Mouse (Mus musculus) liver, embryonic 11.5 days (tissue): ENCODE measurements around the gene Fam83e. TPM values are rescaled to one million over a fixed set of nuclear protein-coding genes. Genes with fewer than 3 reads are reported as not detected.
A peak's percentile ranks its signal among the peaks of the same experiment; 100 is the strongest.

Experiments
- ATAC-seq: fragments of 200-750 bp; cut with Nextera tagmentation; replicated peaks from 2 replicates; pipeline ENCODE4 v1.8.0; 2017; ENCODE audit warnings: moderate number of reproducible peaks, mild to moderate bottlenecking, moderate TSS enrichment, moderate library complexity; ENCODE audit not compliant: low FRiP score
- DNase-seq: peaks from one replicate; pipeline ENCODE4 v3.0.0-alpha.2; 2017; ENCODE audit warnings: low spot score
- H3K27ac ChIP-seq: fragments of 300-500 bp; sonication (generic); 2 replicates; pipeline ENCODE4 v1.5.1; 2014; ENCODE audit warnings: mild to moderate bottlenecking, low read depth, low read length, control low read depth
- H3K27me3 ChIP-seq: fragments of 300-500 bp; sonication (generic); replicated peaks from 2 replicates; pipeline ENCODE4 v1.6.1; 2014; ENCODE audit warnings: low read length, mixed read lengths; ENCODE audit not compliant: control insufficient read depth, insufficient read depth
- H3K36me3 ChIP-seq: fragments of 300-500 bp; sonication (generic); 2 replicates; pipeline ENCODE4 v1.6.1; 2014; ENCODE audit warnings: mild to moderate bottlenecking, low read length, moderate library complexity, mixed read lengths; ENCODE audit not compliant: control insufficient read depth, insufficient read depth
- H3K4me1 ChIP-seq: fragments of 300-500 bp; sonication (generic); replicated peaks from 2 replicates; pipeline ENCODE4 v1.6.1; 2014; ENCODE audit warnings: low read length, mixed read lengths; ENCODE audit not compliant: control insufficient read depth, insufficient read depth
- H3K4me2 ChIP-seq: fragments of 300-500 bp; sonication (generic); 2 replicates; pipeline ENCODE4 v1.6.1; 2014; ENCODE audit warnings: mild to moderate bottlenecking, control low read depth, moderate library complexity
- H3K4me3 ChIP-seq: fragments of 300-500 bp; sonication (generic); 2 replicates; pipeline ENCODE4 v1.5.1; 2014; ENCODE audit warnings: low read depth, low read length, control low read depth
- H3K9ac ChIP-seq: fragments of 300-500 bp; sonication (generic); 2 replicates; pipeline ENCODE4 v1.6.1; 2014; ENCODE audit warnings: low read depth, low read length, control low read depth
- H3K9me3 ChIP-seq: fragments of 300-500 bp; sonication (generic); 2 replicates; pipeline ENCODE4 v1.6.1; 2016; ENCODE audit warnings: low read length, inconsistent platforms, mixed read lengths; ENCODE audit not compliant: control insufficient read depth
- WGBS: fragments of 180-500 bp; shearing (Covaris S2); extraction: QIAGEN DNeasy Blood & Tissue Kit; methylation state at CpG from one replicate; pipeline ENCODE4 v1.1.7; 2014; 5-methylcytosine and 5-hydroxymethylcytosine counted together
- polyA plus RNA-seq: library from polyadenylated mRNA; unstranded; fragments of >200 nt; fragmentation: Nextera tagmentation; extraction: Ambion mirVana; gene quantifications from 2 replicates; pipeline ENCODE4 v1.2.1, GENCODE M21; 2014

The Fam83e gene
- polyA plus RNA-seq, 1 experiment from 2014 or later: 1.1 TPM

- H3K9ac ChIP-seq: no peak overlapping the region
- H3K4me1 ChIP-seq: peaks cover 14% of the 10 kb centered on the region
- 88% methylated on average over 4 of the region's 4 CpGs for WGBS
- H3K36me3 ChIP-seq: peaks cover 65% of the 10 kb centered on the region
- no peak overlapping the region for H3K27ac ChIP-seq
- no peak overlapping the region for H3K4me2 ChIP-seq
- ATAC-seq (no peak), DNase-seq (no peak)
- no peaks in the 10 kb centered on the region for H3K9me3 ChIP-seq
- H3K27me3 ChIP-seq: no peaks in the 10 kb centered on the region
- no peak overlapping the region for H3K4me3 ChIP-seq
Observed at GRCm38 (mm10) chr7:45723301-45723700, 2.3 kb downstream of the Fam83e start.

GRCm38 (mm10) chr7:45723781-45724180, 2.8 kb downstream of the Fam83e start:
- Histone ChIP-seq H3K27ac (no peak overlapping the region), H3K9me3 (no peaks in the 10 kb centered on the region), H3K4me1 (peaks cover 14% of the 10 kb centered on the region), H3K4me2 (no peak overlapping the region), H3K9ac (no peak overlapping the region), H3K4me3 (no peak overlapping the region), H3K36me3 (peaks cover 65% of the 10 kb centered on the region), H3K27me3 (no peaks in the 10 kb centered on the region)
- ATAC-seq (no peak), DNase-seq (no peak)
- 92% methylated on average over 14 of the region's 14 CpGs for WGBS

- H3K27ac ChIP-seq: no peak overlapping the region
- no peaks in the 10 kb centered on the region for H3K27me3 ChIP-seq
- no peak overlapping the region for H3K4me2 ChIP-seq
- DNase-seq (no peak), ATAC-seq (no peak)
- no peaks in the 10 kb centered on the region for H3K9me3 ChIP-seq
- H3K36me3 ChIP-seq: peaks cover 60% of the 10 kb centered on the region
- H3K4me3 ChIP-seq: no peak overlapping the region
- WGBS: 89% methylated on average over 9 of the region's 9 CpGs
- no peak overlapping the region for H3K9ac ChIP-seq
- peaks cover 11% of the 10 kb centered on the region for H3K4me1 ChIP-seq
Observed at GRCm38 (mm10) chr7:45725151-45725550, 4.1 kb downstream of the Fam83e start.

GRCm38 (mm10) chr7:45725713-45726112, 4.7 kb downstream of the Fam83e start, which contains the start of gene Spaca4:
TSS of gene Spaca4 (minus strand) at chr7:45725813.
- no peak within 1 kb of the TSS for H3K4me3 ChIP-seq

GRCm38 (mm10) chr7:45726419-45726818, 5.4 kb downstream of the Fam83e start:
- no peak overlapping the region for H3K9ac ChIP-seq
- no peak for ATAC-seq

More at GRCm38 (mm10) chr7:45725713-45726112, 4.7 kb downstream of the Fam83e start, which contains the start of gene Spaca4:
- no peak within 1 kb of the TSS for H3K27ac ChIP-seq
- H3K36me3 ChIP-seq: peaks cover 55% of the 10 kb centered on the region
- no peaks in the 10 kb centered on the region for H3K27me3 ChIP-seq
- no peaks in the 10 kb centered on the region for H3K9me3 ChIP-seq
- no peak within 1 kb of the TSS for H3K4me2 ChIP-seq
- DNase-seq (no peak), ATAC-seq (no peak)
- H3K9ac ChIP-seq: no peak within 1 kb of the TSS
- 88% methylated on average over 11 of the region's 11 CpGs for WGBS
- peaks cover 12% of the 10 kb centered on the region for H3K4me1 ChIP-seq

GRCm38 (mm10) chr7:45727625-45728024, 6.6 kb downstream of the Fam83e start:
- Histone ChIP-seq H3K4me2 (no peak overlapping the region), H3K4me1 (peaks cover 15% of the 10 kb centered on the region), H3K9me3 (no peaks in the 10 kb centered on the region), H3K27ac (no peak overlapping the region), H3K27me3 (no peaks in the 10 kb centered on the region), H3K9ac (no peak overlapping the region), H3K36me3 (peaks cover 38% of the 10 kb centered on the region), H3K4me3 (no peak overlapping the region)
- no peak for DNase-seq
- no peak for ATAC-seq
- WGBS: 77% methylated on average over 3 of the region's 3 CpGs

More at GRCm38 (mm10) chr7:45726419-45726818, 5.4 kb downstream of the Fam83e start:
- Histone ChIP-seq H3K4me3 (no peak overlapping the region), H3K4me1 (peaks cover 15% of the 10 kb centered on the region), H3K27ac (no peak overlapping the region), H3K36me3 (peaks cover 50% of the 10 kb centered on the region), H3K9me3 (no peaks in the 10 kb centered on the region), H3K27me3 (no peaks in the 10 kb centered on the region), H3K4me2 (no peak overlapping the region)
- WGBS: 91% methylated on average over 10 of the region's 10 CpGs
- no peak for DNase-seq

- peaks cover 15% of the 10 kb centered on the region for H3K4me1 ChIP-seq
- peak; percentile 34 for ATAC-seq
- H3K36me3 ChIP-seq: peaks cover 13% of the 10 kb centered on the region; the same call in 1 of the 2 replicates
- H3K27ac ChIP-seq: no peak overlapping the region
- H3K4me3 ChIP-seq: no peak overlapping the region
- 23% methylated on average over 16 of the region's 16 CpGs for WGBS
- DNase-seq: peak; percentile 75
- H3K4me2 ChIP-seq: no peak overlapping the region
- H3K9ac ChIP-seq: no peak overlapping the region
- no peaks in the 10 kb centered on the region for H3K9me3 ChIP-seq
- H3K27me3 ChIP-seq: no peaks in the 10 kb centered on the region
Observed at GRCm38 (mm10) chr7:45730727-45731431, 9.9 kb downstream of the Fam83e start.

- Histone ChIP-seq H3K9me3 (no peaks in the 10 kb centered on the region), H3K36me3 (0 out of 2 replicates have a peak, but pooled peaks cover 4% of the 10 kb centered on the region), H3K27ac (no peak overlapping the region), H3K4me3 (no peak overlapping the region), H3K9ac (no peak overlapping the region), H3K4me2 (no peak overlapping the region), H3K27me3 (no peaks in the 10 kb centered on the region), H3K4me1 (peaks cover 15% of the 10 kb centered on the region)
- no peak for ATAC-seq
- no peak for DNase-seq
- WGBS: 69% methylated on average over 5 of the region's 5 CpGs
Observed at GRCm38 (mm10) chr7:45733477-45733876, 12.5 kb downstream of the Fam83e start.
